Mouse (Mus musculus): ENCODE measurements around the gene Ficd. TPM values are rescaled to one million over a fixed set of nuclear protein-coding genes. Genes with fewer than 3 reads are reported as not detected.
"Not testable (repeated sequence)": the region's sequence is repeated elsewhere in the genome, so short reads cannot be mapped to it uniquely, and the experiment has no call there.

Gene Ficd
- polyA plus RNA-seq, 1 experiment from 2014 or later: 5.0 TPM

DNA sequence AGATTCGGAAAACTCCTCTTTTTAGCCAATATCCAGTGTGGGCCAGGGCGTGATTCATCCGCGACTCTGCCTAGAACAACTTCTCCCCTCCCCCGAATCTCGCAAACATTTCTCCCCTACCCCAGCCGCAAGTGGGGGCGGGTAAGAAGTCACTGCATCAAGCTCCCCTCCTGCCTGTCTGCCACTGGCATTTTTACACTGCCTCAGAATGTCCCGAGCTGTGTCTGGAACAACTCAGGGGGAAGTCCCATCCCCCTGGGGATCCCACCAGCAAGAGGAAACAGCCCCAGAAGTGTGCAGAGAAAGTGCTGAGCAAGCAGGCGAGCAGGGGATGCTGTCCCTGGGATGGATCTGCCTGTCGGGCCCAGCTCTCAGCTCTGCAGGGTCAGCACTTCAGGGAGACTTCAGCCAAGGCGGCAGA lies 48.0 kb downstream of the Ficd start:
- ATAC-seq (no peak), DNase-seq (ENCODE audit: low spot score) (no peak)
- H3K9ac ChIP-seq (ENCODE audit: low read length): no peak overlapping the region
- H3K27me3 ChIP-seq (replicated peaks; ENCODE audit: control insufficient read depth, insufficient read depth, low read length): no peaks in the 10 kb centered on the region
- 17% methylated on average over 12 of the region's 12 CpGs for WGBS
- no peaks in the 10 kb centered on the region for H3K9me3 ChIP-seq (replicated peaks; ENCODE audit: control insufficient read depth, low read length)
- no peak overlapping the region for H3K27ac ChIP-seq (ENCODE audit: low read depth, low read length)
- no peaks in the 10 kb centered on the region for H3K4me1 ChIP-seq (ENCODE audit: control insufficient read depth, insufficient read depth, low read length)
- no peak overlapping the region for H3K4me3 ChIP-seq (ENCODE audit: low read depth, low read length)
- H3K4me2 ChIP-seq (ENCODE audit: low read length): no peak overlapping the region
- H3K36me3 ChIP-seq (ENCODE audit: control insufficient read depth, insufficient read depth, low read length): peaks cover 3% of the 10 kb centered on the region

GRCm38 (mm10) chr5:113784104-113784503 lies 48.5 kb downstream of the Ficd start:
- H3K9ac ChIP-seq (ENCODE audit: low read length); H3K4me2 ChIP-seq (ENCODE audit: low read length); DNase-seq (ENCODE audit: low spot score); H3K4me3 ChIP-seq (ENCODE audit: low read depth, low read length); H3K27ac ChIP-seq (ENCODE audit: low read depth, low read length); H3K27me3 ChIP-seq (replicated peaks; ENCODE audit: control insufficient read depth, insufficient read depth, low read length); H3K9me3 ChIP-seq (replicated peaks; ENCODE audit: control insufficient read depth, low read length); ATAC-seq; H3K36me3 ChIP-seq (ENCODE audit: control insufficient read depth, insufficient read depth, low read length); H3K4me1 ChIP-seq (ENCODE audit: control insufficient read depth, insufficient read depth, low read length): not testable (repeated sequence)
- 27% methylated on average over 3 of the region's 3 CpGs for WGBS

GRCm38 (mm10) chr5:113786985-113787384 lies 51.4 kb downstream of the Ficd start:
- H3K4me2 ChIP-seq (ENCODE audit: low read length): no peak overlapping the region
- no peaks in the 10 kb centered on the region for H3K36me3 ChIP-seq (ENCODE audit: control insufficient read depth, insufficient read depth, low read length)
- DNase-seq (ENCODE audit: low spot score): no peak

DNA sequence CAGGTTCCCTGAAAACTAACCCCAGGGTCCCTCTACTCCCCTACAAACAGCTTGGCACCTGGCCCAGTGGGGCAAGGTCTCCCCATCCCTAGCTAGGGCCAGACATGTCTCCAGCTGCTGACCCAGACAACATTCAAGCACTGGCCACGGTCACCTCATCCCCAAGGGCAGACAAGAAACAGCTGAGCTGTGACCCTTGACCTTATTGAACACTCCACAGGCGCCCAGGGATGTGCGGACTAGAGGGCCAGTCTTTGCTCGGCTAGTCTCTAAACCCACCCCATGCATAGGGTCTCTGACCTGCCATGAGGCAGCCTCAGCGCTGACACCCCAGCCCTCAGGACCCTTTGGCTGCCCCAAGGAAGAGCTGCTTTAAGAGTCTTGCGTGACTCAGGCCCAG lies 53.0 kb downstream of the Ficd start:
- no peaks in the 10 kb centered on the region for H3K4me1 ChIP-seq (ENCODE audit: control insufficient read depth, insufficient read depth, low read length)
- no peak overlapping the region for H3K4me3 ChIP-seq (ENCODE audit: low read depth, low read length)
- no peaks in the 10 kb centered on the region for H3K27me3 ChIP-seq (replicated peaks; ENCODE audit: control insufficient read depth, insufficient read depth, low read length)
- no peak overlapping the region for H3K9ac ChIP-seq (ENCODE audit: low read length)
- no peaks in the 10 kb centered on the region for H3K36me3 ChIP-seq (ENCODE audit: control insufficient read depth, insufficient read depth, low read length)
- H3K9me3 ChIP-seq (replicated peaks; ENCODE audit: control insufficient read depth, low read length): no peaks in the 10 kb centered on the region
- WGBS: 48% methylated on average over 6 of the region's 6 CpGs
- H3K4me2 ChIP-seq (ENCODE audit: low read length): no peak overlapping the region
- DNase-seq (ENCODE audit: low spot score) (no peak), ATAC-seq (no peak)
- H3K27ac ChIP-seq (ENCODE audit: low read depth, low read length): no peak overlapping the region

More at GRCm38 (mm10) chr5:113786985-113787384, 51.4 kb downstream of the Ficd start:
- H3K27ac ChIP-seq (ENCODE audit: low read depth, low read length): no peak overlapping the region
- H3K4me3 ChIP-seq (ENCODE audit: low read depth, low read length): no peak overlapping the region
- ATAC-seq: no peak
- H3K27me3 ChIP-seq (replicated peaks; ENCODE audit: control insufficient read depth, insufficient read depth, low read length): no peaks in the 10 kb centered on the region
- H3K4me1 ChIP-seq (ENCODE audit: control insufficient read depth, insufficient read depth, low read length): no peaks in the 10 kb centered on the region
- no peaks in the 10 kb centered on the region for H3K9me3 ChIP-seq (replicated peaks; ENCODE audit: control insufficient read depth, low read length)
- 85% methylated on average over 5 of the region's 5 CpGs for WGBS
- H3K9ac ChIP-seq (ENCODE audit: low read length): no peak overlapping the region

DNA sequence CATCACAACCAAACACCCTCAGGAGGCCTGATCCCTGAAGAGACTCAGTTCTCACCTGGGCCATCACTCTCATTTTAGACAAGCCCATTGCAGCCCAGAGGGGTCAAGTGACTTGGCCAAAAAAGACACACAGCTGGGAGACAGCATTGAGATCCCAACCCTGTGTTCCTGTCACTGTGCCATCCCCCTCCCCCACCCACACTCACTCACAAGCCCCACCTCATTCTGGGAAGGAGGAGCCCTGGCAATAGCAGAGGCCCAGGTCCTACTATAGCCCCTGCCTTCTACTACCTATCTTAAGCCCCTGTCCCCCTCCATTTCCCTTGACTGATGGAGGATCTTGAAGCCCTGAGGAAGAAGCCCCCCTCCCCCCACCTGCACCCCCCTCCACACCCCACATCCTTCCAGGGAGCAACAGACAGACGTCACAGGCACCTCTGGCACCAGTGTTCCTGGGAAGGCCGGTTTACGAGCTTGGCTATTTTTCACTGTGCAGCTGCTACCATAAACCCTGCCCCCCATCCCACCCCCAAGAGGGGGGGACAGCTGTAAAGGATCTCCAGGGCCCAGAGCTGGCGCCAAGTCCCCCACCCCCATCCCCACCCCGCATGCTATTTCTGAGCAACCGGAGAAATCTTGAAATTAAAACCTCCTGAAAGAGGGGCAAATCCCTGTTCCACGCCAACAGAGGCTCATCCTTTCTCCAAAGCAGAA lies 53.6 kb downstream of the Ficd start:
- Histone ChIP-seq H3K4me2 (ENCODE audit: low read length) (no peak overlapping the region), H3K27me3 (replicated peaks; ENCODE audit: control insufficient read depth, insufficient read depth, low read length) (no peaks in the 10 kb centered on the region)
- ATAC-seq: no peak

More for the DNA sequence above, 53.6 kb downstream of the Ficd start:
- H3K9me3 ChIP-seq (replicated peaks; ENCODE audit: control insufficient read depth, low read length): no peaks in the 10 kb centered on the region
- 52% methylated on average over 7 of the region's 7 CpGs for WGBS
- no peak overlapping the region for H3K9ac ChIP-seq (ENCODE audit: low read length)
- no peak overlapping the region for H3K27ac ChIP-seq (ENCODE audit: low read depth, low read length)
- H3K4me3 ChIP-seq (ENCODE audit: low read depth, low read length): no peak overlapping the region
- no peak for DNase-seq (ENCODE audit: low spot score)
- no peaks in the 10 kb centered on the region for H3K4me1 ChIP-seq (ENCODE audit: control insufficient read depth, insufficient read depth, low read length)
- no peaks in the 10 kb centered on the region for H3K36me3 ChIP-seq (ENCODE audit: control insufficient read depth, insufficient read depth, low read length)

Other genes starting within 250 kb of the Ficd start
- gene Wscd2, start 245.5 kb upstream of the Ficd start, polyA plus RNA-seq (2014; fragmentation: Nextera tagmentation; extraction: Ambion mirVana): 3.4 and 5.3 TPM in 2 replicates
- gene Cmklr1, start 85.4 kb upstream of the Ficd start, polyA plus RNA-seq (2014; fragmentation: Nextera tagmentation; extraction: Ambion mirVana): 1.6 and 1.7 TPM in 2 replicates
- not detected in 2 replicates for gene 1700069L16Rik, start 11.0 kb upstream of the Ficd start, polyA plus RNA-seq (2014; fragmentation: Nextera tagmentation; extraction: Ambion mirVana)
- 27.3 and 38.8 TPM in 2 replicates for gene Sart3, start 36.7 kb downstream of the Ficd start, polyA plus RNA-seq (2014; fragmentation: Nextera tagmentation; extraction: Ambion mirVana)
- 101 TPM in 2 replicates for gene Iscu, start 36.9 kb downstream of the Ficd start, polyA plus RNA-seq (2014; fragmentation: Nextera tagmentation; extraction: Ambion mirVana)
- gene Tmem119, start 64.7 kb downstream of the Ficd start, polyA plus RNA-seq (2014; fragmentation: Nextera tagmentation; extraction: Ambion mirVana): 3.3 and 4.0 TPM in 2 replicates
- gene Selplg, start 96.8 kb downstream of the Ficd start, polyA plus RNA-seq (2014; fragmentation: Nextera tagmentation; extraction: Ambion mirVana): 1.8 and 1.9 TPM in 2 replicates
- 169 and 193 TPM in 2 replicates for gene Coro1c, start 173.0 kb downstream of the Ficd start, polyA plus RNA-seq (2014; fragmentation: Nextera tagmentation; extraction: Ambion mirVana)

All from forebrain, embryonic 14.5 days (tissue).